Mouse (Mus musculus) heart, embryonic 15.5 days (tissue): ENCODE measurements around the gene Mid1. TPM values are rescaled to one million over a fixed set of nuclear protein-coding genes. Genes with fewer than 3 reads are reported as not detected.
"Not testable (repeated sequence)": the region's sequence is repeated elsewhere in the genome, so short reads cannot be mapped to it uniquely, and the experiment has no call there.

Source experiments
- ATAC-seq: fragments of 200-750 bp; cut with Nextera tagmentation; replicated peaks from 2 replicates; pipeline ENCODE4 v1.8.0; 2017; ENCODE audit warnings: low read depth, moderate TSS enrichment; ENCODE audit not compliant: insufficient number of reproducible peaks, insufficient read depth, low FRiP score
- H3K27ac ChIP-seq: fragments of 300-500 bp; sonication (generic); 2 replicates; pipeline ENCODE4 v1.5.1; 2015; ENCODE audit warnings: mild to moderate bottlenecking, inconsistent platforms
- H3K27me3 ChIP-seq: fragments of 300-500 bp; sonication (generic); 2 replicates; pipeline ENCODE4 v1.6.1; 2015; ENCODE audit warnings: inconsistent platforms
- H3K36me3 ChIP-seq: fragments of 300-500 bp; sonication (generic); 2 replicates; pipeline ENCODE4 v1.6.1; 2015; ENCODE audit warnings: mild to moderate bottlenecking, inconsistent platforms
- H3K4me1 ChIP-seq: fragments of 300-500 bp; sonication (generic); replicated peaks from 2 replicates; pipeline ENCODE4 v1.6.1; 2015; ENCODE audit warnings: inconsistent platforms
- H3K4me2 ChIP-seq: fragments of 300-500 bp; sonication (generic); 2 replicates; pipeline ENCODE4 v1.6.1; 2015; ENCODE audit warnings: inconsistent platforms, mild to moderate bottlenecking, moderate library complexity
- H3K4me3 ChIP-seq: fragments of 300-500 bp; sonication (generic); 2 replicates; pipeline ENCODE4 v1.5.1; 2015; ENCODE audit warnings: mild to moderate bottlenecking, inconsistent platforms
- H3K9ac ChIP-seq: fragments of 300-500 bp; sonication (generic); 2 replicates; pipeline ENCODE4 v1.6.1; 2015; ENCODE audit warnings: mild to moderate bottlenecking, inconsistent platforms
- H3K9me3 ChIP-seq: fragments of 300-500 bp; sonication (generic); replicated peaks from 2 replicates; pipeline ENCODE4 v1.6.1; 2016; ENCODE audit warnings: inconsistent platforms
- WGBS: fragments of 180-500 bp; shearing (Covaris S2); methylation state at CpG from one replicate; pipeline ENCODE4 v1.1.7; 2015; ENCODE audit warnings: mixed read lengths; 5-methylcytosine and 5-hydroxymethylcytosine counted together
- polyA plus RNA-seq: library from polyadenylated mRNA; unstranded; fragments of >200 nt; fragmentation: Nextera tagmentation; extraction: Ambion mirVana; gene quantifications from 2 replicates; pipeline ENCODE4 v1.2.1, GENCODE M21; 2015

Mid1 gene
- polyA plus RNA-seq, 1 experiment from 2014 or later: 4.9 TPM

DNA sequence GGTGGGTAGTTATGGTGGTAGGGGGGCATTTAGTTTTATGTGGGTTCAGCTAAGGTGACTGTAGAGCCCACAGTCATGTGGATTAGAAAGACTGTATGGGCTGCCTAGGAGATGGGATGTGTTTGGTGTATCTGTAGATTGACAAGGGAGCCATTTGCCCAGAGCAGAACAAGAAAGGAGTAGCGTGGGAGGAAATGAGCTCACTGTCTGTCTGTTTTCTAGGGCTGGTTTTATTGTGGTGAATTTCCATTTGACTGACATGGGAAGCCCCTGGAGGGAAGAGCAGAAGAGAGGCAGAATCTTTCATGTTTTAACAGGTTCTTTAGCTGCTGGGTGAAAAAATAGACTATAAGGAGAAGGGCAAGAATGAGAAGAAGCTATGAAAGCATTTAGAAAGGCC lies 238.4 kb downstream of the Mid1 start:
- Histone ChIP-seq H3K4me2 (no peak overlapping the region), H3K9ac (no peak overlapping the region), H3K36me3 (no peaks in the 10 kb centered on the region), H3K4me1 (0 out of 2 replicates have a peak, but pooled peaks cover 3% of the 10 kb centered on the region), H3K4me3 (no peak overlapping the region), H3K9me3 (no peaks in the 10 kb centered on the region), H3K27me3 (no peaks in the 10 kb centered on the region), H3K27ac (no peak overlapping the region)
- WGBS: 52% methylated on average over 1 of the region's 1 CpGs
- no peak for ATAC-seq

DNA sequence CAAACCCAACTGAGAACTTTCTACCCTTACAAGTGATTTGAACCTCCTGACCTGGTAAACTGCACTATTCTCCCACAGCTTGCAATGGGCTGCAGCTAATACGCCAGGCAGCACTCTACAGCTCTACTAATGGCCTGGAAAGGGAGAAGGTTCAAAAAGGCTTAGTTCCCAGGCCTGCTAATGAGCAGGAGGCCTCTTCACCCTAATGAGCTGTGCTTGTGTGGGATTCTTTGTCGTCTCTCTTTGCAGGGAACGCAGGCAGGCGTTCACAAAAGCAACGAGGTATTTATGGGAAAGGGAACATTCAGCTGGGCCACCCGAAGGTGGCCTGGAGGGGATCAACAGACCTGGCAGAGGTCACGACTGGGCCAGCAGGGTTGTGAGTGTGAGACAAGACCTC lies 240.6 kb downstream of the Mid1 start:
- H3K36me3 ChIP-seq: no peaks in the 10 kb centered on the region
- no peak overlapping the region for H3K4me3 ChIP-seq
- ATAC-seq: no peak
- 0 out of 2 replicates have a peak overlapping the region, but pooled peaks have one; percentile 24 for H3K27ac ChIP-seq
- H3K9ac ChIP-seq: no peak overlapping the region
- 33% methylated on average over 7 of the region's 7 CpGs for WGBS
- H3K9me3 ChIP-seq: no peaks in the 10 kb centered on the region
- H3K4me1 ChIP-seq: 0 out of 2 replicates have a peak, but pooled peaks cover 3% of the 10 kb centered on the region
- no peak overlapping the region for H3K4me2 ChIP-seq
- H3K27me3 ChIP-seq: no peaks in the 10 kb centered on the region

DNA sequence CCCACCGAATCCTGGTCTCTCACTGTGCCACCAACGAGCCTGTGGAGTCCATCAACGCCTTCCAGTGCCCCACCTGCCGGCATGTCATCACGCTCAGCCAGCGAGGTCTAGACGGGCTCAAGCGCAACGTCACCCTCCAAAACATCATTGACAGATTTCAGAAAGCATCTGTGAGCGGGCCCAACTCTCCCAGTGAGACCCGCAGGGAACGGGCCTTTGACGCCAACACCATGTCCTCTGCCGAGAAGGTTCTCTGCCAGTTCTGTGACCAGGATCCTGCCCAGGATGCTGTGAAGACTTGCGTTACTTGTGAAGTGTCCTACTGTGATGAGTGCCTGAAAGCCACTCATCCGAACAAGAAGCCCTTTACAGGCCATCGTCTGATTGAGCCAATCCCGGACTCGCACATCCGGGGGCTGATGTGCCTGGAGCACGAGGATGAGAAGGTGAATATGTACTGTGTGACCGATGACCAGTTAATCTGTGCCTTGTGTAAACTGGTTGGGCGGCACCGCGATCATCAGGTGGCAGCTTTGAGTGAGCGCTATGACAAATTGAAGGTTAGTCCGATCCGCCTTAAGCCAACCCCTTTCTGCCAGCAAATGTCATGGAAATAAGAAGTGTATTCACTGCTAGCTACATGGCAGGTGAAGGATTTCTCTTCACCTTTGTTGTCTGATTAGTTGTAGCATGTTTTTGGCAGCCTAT lies 242.3 kb downstream of the Mid1 start:
- Histone ChIP-seq H3K4me2 (no peak overlapping the region), H3K4me3 (no peak overlapping the region), H3K36me3 (no peaks in the 10 kb centered on the region), H3K9me3 (no peaks in the 10 kb centered on the region), H3K4me1 (0 out of 2 replicates have a peak, but pooled peaks cover 3% of the 10 kb centered on the region), H3K27ac (no peak overlapping the region), H3K9ac (no peak overlapping the region), H3K27me3 (no peaks in the 10 kb centered on the region)
- no peak for ATAC-seq
- 75% methylated on average over 28 of the region's 28 CpGs for WGBS

DNA sequence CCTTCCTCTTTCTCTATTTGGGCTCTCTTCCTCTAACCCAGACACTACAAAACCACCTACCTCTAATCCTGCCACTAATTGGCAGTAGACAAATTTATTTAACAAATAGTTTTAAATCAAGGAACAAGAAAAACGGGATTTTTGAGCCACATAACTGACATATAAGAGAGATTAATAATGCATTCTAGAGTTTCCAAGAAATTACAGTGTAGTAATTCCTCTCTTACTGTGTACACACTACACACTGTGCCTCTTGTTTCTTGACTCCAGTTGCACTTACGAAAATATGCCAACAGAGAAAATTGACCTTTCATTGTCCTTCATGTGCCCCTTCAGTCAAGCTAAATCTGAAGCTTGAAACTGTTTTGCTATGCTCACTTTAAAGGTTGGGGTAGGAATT lies 245.9 kb downstream of the Mid1 start:
- Histone ChIP-seq H3K27ac (no peak overlapping the region), H3K9ac (no peak overlapping the region), H3K36me3 (no peaks in the 10 kb centered on the region), H3K4me2 (no peak overlapping the region), H3K4me1 (no peaks in the 10 kb centered on the region), H3K9me3 (no peaks in the 10 kb centered on the region), H3K4me3 (no peak overlapping the region), H3K27me3 (0 out of 2 replicates have a peak, but pooled peaks cover 5% of the 10 kb centered on the region)
- ATAC-seq: no peak
- 33% methylated on average over 2 of the region's 2 CpGs for WGBS

DNA sequence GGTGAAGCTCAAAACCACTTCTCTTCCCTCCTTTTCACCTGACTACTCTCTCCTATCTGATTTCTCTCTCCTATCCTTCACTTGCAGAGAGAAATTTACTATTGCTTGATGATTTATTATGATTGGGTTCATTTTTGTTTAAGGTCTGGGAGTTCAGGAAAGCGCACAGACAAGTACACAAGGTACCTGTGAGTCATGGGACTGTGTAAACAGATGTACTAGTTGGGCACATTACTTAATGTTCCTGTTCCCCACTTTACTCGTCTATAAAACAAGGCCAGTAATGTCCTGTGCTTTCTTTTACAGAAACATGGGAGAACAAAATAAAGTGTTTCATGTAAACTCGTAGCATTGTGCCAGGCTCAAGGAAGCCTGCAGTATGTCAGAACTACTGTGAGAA lies 248.2 kb downstream of the Mid1 start:
- 67% methylated on average over 3 of the region's 3 CpGs for WGBS
- no peaks in the 10 kb centered on the region for H3K4me1 ChIP-seq
- no peak for ATAC-seq
- H3K4me2 ChIP-seq: no peak overlapping the region
- H3K4me3 ChIP-seq: no peak overlapping the region
- no peaks in the 10 kb centered on the region for H3K9me3 ChIP-seq
- H3K36me3 ChIP-seq: no peaks in the 10 kb centered on the region
- 0 out of 2 replicates have a peak, but pooled peaks cover 5% of the 10 kb centered on the region for H3K27me3 ChIP-seq
- H3K9ac ChIP-seq: no peak overlapping the region
- H3K27ac ChIP-seq: no peak overlapping the region

DNA sequence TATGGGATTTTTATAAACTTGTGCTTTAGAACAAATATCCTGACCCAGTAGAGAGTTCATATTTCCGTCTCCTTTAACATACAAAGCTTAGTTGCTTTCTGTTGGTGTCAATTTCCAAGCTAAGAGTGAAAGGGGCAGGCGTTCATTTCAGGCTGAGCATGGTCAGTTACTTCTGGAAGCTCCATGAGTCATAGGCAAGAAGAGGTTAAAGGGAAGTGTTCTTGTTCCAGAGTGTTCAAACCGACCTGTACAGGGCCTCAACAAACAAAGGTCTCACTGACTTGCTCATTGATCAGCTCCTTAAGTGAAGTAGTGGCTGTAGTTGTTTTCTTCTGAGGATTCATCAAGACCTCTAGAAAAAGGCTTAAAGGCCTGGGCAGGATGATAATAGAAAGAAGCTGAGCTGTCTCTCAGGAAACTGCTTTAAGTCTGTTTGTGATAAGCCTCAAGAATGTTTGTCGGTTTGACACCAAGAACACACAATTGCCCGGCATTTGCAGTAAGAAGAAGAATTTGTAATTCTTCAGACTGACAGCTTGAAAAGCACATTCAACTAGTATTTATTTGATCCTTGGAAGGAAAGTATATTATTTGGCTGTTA lies 252.2 kb downstream of the Mid1 start:
- Histone ChIP-seq H3K4me3 (no peak overlapping the region), H3K4me1 (no peaks in the 10 kb centered on the region), H3K9me3 (no peaks in the 10 kb centered on the region), H3K4me2 (no peak overlapping the region), H3K27me3 (0 out of 2 replicates have a peak, but pooled peaks cover 5% of the 10 kb centered on the region), H3K9ac (no peak overlapping the region), H3K27ac (peak overlapping the region; percentile 16; the same call in 1 of the 2 replicates), H3K36me3 (no peaks in the 10 kb centered on the region)
- no peak for ATAC-seq
- 34% methylated on average over 5 of the region's 5 CpGs for WGBS

DNA sequence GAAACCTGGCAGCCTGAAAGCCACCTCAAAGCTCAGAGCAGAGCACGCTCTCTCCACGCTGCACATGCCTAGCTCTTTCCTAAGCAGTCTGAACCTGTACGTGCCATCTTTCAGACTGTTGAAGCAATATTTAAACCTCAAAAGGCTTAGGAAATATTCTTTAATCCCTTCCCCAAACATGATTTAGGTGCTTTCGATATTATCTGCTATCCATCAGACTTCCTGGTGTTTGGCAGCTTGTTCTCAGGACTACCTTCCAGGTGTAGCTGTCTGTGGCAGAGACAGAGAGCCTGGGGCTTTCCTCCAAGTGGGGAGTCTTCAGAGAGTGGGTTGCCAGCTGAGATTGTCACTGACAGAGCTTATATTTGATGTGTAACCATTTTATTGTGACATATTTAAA lies 255.5 kb downstream of the Mid1 start:
- Histone ChIP-seq H3K4me1 (no peaks in the 10 kb centered on the region), H3K27ac (no peak overlapping the region), H3K4me2 (no peak overlapping the region), H3K4me3 (no peak overlapping the region), H3K36me3 (no peaks in the 10 kb centered on the region), H3K9me3 (no peaks in the 10 kb centered on the region), H3K9ac (no peak overlapping the region), H3K27me3 (no peaks in the 10 kb centered on the region)
- no peak for ATAC-seq
- WGBS: 84% methylated on average over 4 of the region's 4 CpGs

DNA sequence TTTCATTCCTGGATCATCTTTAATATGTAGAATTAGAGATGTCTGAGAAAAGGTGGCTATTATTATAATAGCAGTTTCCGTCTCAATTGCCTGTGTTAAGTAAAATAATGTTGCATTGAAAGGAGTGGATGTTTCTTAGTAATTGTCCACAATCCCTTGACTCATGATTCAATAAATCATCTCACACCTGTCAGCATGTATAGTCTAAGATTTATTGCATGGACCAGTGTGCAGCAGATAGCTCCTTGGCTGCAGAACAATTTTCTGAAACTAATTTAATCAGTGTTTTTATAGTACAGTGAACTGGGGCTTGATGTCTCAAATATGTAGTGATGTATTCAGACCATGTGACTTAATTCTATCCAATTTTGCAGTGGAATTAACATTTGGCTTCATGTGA lies 265.6 kb downstream of the Mid1 start:
- 0 out of 2 replicates have a peak overlapping the region, but pooled peaks have one; percentile 37 for H3K27ac ChIP-seq
- WGBS: 75% methylated on average over 1 of the region's 1 CpGs
- no peak for ATAC-seq

DNA sequence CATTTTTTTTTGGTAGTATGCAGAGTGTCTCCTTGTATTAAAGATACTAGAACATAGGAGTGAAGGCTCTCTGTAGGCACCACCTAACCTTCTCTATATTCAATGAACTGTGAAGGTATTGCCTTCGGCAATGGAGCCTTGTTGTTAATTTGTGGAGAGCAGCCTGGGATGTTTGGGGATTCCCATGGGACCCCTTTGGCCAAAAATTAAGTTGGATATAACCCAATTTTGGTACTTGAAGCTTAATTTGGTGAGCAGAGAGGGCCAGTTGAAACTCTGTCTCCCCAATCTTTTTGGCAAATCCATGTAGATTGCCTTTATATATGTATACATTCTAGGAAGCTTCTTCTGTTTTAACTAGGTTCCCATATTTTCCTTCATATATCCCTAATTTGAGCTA lies 284.3 kb downstream of the Mid1 start:
- WGBS: 81% methylated on average over 1 of the region's 1 CpGs

More for the DNA sequence above, 265.6 kb downstream of the Mid1 start:
- no peaks in the 10 kb centered on the region for H3K27me3 ChIP-seq
- H3K4me1 ChIP-seq: 0 out of 2 replicates have a peak, but pooled peaks cover 2% of the 10 kb centered on the region
- H3K4me3 ChIP-seq: no peak overlapping the region
- H3K9ac ChIP-seq: no peak overlapping the region
- H3K9me3 ChIP-seq: no peaks in the 10 kb centered on the region
- no peaks in the 10 kb centered on the region for H3K36me3 ChIP-seq
- H3K4me2 ChIP-seq: no peak overlapping the region

DNA sequence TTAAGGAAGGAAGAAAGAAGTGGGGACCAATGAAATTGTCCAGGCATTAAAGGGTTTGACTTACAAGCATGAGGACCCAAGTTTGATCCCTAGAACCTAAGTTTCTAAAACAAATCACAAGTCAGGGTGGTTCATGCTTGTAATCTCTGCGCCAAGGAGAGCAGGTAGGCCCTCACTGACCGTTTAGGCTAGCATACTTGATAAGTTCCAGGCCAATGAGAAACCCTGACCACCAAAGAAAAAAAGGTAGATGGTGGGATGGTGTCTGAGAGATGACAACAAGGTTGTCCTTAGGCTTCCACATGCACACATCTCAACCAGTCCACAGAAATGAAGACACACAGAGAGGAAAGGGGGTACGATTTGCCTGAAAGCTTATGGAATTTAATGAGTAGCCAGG lies 284.8 kb downstream of the Mid1 start:
- not testable (repeated sequence) for H3K4me3 ChIP-seq, H3K9ac ChIP-seq, H3K4me2 ChIP-seq, H3K4me1 ChIP-seq, H3K36me3 ChIP-seq, ATAC-seq, H3K27me3 ChIP-seq, H3K9me3 ChIP-seq, H3K27ac ChIP-seq
- WGBS: 75% methylated on average over 3 of the region's 3 CpGs

More for the DNA sequence above, 284.3 kb downstream of the Mid1 start:
- H3K36me3 ChIP-seq: peaks cover 9% of the 10 kb centered on the region
- H3K4me1 ChIP-seq: no peaks in the 10 kb centered on the region
- no peaks in the 10 kb centered on the region for H3K27me3 ChIP-seq
- no peak overlapping the region for H3K4me3 ChIP-seq
- H3K9ac ChIP-seq: no peak overlapping the region
- no peak overlapping the region for H3K4me2 ChIP-seq
- no peak for ATAC-seq
- H3K27ac ChIP-seq: no peak overlapping the region
- H3K9me3 ChIP-seq: no peaks in the 10 kb centered on the region

DNA sequence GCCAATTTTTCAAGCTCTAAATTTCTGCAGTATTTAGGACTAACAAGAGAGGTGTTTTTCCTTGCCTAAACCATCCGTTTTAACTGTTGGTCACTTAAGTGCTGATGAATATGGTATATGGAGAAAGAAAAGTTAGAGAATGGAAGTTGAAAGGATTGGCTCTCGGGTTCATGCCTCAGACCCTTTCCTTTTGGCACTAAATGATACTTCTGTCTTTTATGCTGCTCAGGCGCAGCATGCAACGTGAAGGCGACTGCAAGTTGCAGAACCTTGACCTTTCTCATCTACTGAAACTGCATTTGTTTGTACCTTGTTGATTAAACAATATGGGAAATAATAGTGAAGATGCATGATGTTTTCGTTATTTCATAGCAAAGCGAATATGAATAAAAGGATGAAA lies 285.5 kb downstream of the Mid1 start:
- H3K27ac ChIP-seq, H3K27me3 ChIP-seq, H3K36me3 ChIP-seq, H3K4me1 ChIP-seq, H3K9ac ChIP-seq, H3K9me3 ChIP-seq, ATAC-seq, H3K4me3 ChIP-seq, H3K4me2 ChIP-seq: not testable (repeated sequence)
- WGBS: 87% methylated on average over 7 of the region's 7 CpGs

DNA sequence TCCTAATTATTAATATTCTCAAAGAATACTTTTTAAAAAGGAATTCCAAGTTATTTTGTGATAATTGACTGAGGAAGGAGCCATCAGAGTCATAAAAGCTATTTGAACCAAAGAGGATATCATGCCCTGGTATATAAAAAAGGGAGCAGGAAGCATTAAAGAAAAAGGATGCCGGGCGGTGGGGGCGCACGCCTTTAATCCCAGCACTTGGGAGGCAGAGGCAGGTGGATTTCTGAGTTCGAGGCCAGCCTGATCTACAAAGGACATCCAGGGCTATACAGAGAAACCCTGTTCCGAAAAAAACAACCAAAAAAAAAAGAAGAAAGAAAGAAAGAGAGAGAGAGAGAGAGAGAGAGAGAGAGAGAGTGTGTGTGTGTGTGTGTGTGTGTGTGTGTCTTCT lies 286.6 kb downstream of the Mid1 start:
- H3K36me3 ChIP-seq, ATAC-seq: not testable (repeated sequence)

More for the DNA sequence above, 286.6 kb downstream of the Mid1 start:
- H3K27me3 ChIP-seq, H3K27ac ChIP-seq, H3K4me3 ChIP-seq, H3K9ac ChIP-seq, H3K9me3 ChIP-seq, H3K4me2 ChIP-seq, H3K4me1 ChIP-seq: not testable (repeated sequence)
- 84% methylated on average over 6 of the region's 6 CpGs for WGBS
